In the genomic region with DNA sequence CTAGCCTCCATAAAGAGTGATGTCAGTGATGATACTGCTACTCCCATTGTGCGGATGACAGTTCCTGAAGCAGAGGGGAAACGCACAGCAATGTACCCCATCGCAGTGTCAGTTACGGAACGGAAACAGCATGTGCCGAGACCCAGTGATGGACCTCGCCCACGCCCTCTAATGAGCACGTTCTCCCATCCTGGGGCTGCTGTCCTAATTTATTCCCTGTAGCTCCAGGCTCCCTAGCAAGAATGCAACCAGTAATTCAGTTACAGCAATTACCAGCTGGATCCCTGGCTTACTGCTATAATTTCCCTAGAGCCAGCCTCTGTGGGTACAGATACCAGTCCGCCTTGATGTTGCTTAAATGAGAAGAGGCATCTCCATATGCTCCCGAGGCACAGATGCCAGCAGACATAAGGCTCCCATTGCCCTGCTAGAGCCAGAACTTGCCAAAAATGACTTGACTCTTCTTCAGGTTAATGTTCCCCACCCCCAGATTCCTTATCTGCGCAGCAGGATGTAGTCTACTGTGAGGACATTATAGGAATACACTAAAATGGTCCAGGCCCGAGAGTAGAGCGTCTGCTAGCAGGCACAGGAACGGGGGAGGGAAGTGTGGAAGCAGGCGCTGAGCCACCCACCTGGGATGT, we compare ENCODE assay signal across 14 mouse cellular contexts.
DNase-seq lines count a peak whose midpoint lies in the region; ATAC-seq and TF ChIP-seq lines count a peak whose summit lies in the region.
"Had no signal": no experiment of that assay in that cellular context is flagged by ENCODE, and none has a peak within 500 bp of the region (broad histone marks: within the 10 kb centered on the region; RNA-seq: fewer than 3 reads in every experiment).

No protein-coding gene starts in this region.

- no peaks in the 10 kb centered on the region for H3K27me3 ChIP-seq in forebrain, embryonic 14.5 days (replicated peaks; ENCODE audit: control insufficient read depth, insufficient read depth, low read length)
- no peaks in the 10 kb centered on the region for H3K27me3 ChIP-seq in forebrain, embryonic 12.5 days
- no peaks in the 10 kb centered on the region for H3K27me3 ChIP-seq in stomach, postnatal 0 days (ENCODE audit: control insufficient read depth, insufficient read depth, low read length)
- H3K27me3 ChIP-seq: neural tube, embryonic 12.5 days; Patski; stomach, embryonic 15.5 days had no signal

- peak; percentile 68 for DNase-seq in forebrain, embryonic 14.5 days (ENCODE audit: low spot score)
- peak; percentile 39 to 40 for DNase-seq in frontal cortex, postnatal 25 days (ENCODE audit: low spot score in 2 of 2)
- DNase-seq in layer of hippocampus, postnatal 14 days (ENCODE audit: low spot score in 2 of 2) = peak; percentile 58 to 74
- no peak for DNase-seq in stomach, postnatal 0 days (ENCODE audit: low spot score)
- no peak for DNase-seq in spleen, adult 18-20 months
- no peak for DNase-seq in kidney, adult 8-10 months
- DNase-seq: B cell, adult 2 months; heart, adult 11 months; lung, embryonic 14.5 days had no signal

- peak overlapping the region; percentile 58; the same call in 1 of the 2 replicates for H3K27ac ChIP-seq in forebrain, embryonic 14.5 days (ENCODE audit: low read depth, low read length)
- H3K27ac ChIP-seq in forebrain, embryonic 12.5 days = no peak overlapping the region
- no peak overlapping the region for H3K27ac ChIP-seq in stomach, postnatal 0 days (replicated peaks)
- H3K27ac ChIP-seq: neural tube, embryonic 12.5 days; stomach, embryonic 15.5 days had no signal

- H3K4me1 ChIP-seq in forebrain, embryonic 14.5 days (ENCODE audit: control insufficient read depth, insufficient read depth, low read length) = no peaks in the 10 kb centered on the region; the same call in 1 of the 2 replicates
- peaks cover 12% of the 10 kb centered on the region for H3K4me1 ChIP-seq in forebrain, embryonic 12.5 days
- no peaks in the 10 kb centered on the region for H3K4me1 ChIP-seq in stomach, postnatal 0 days (replicated peaks; ENCODE audit: control insufficient read depth, insufficient read depth)
- H3K4me1 ChIP-seq: stomach, embryonic 15.5 days had no signal

- WGBS in forebrain, embryonic 14.5 days = 72% methylated on average over 16 of the region's 16 CpGs
- WGBS in forebrain, embryonic 12.5 days = 86% methylated on average over 16 of the region's 16 CpGs
- 88% methylated on average over 16 of the region's 16 CpGs for WGBS in stomach, postnatal 0 days

- TF ChIP-seq CTCF in stomach, postnatal 0 days (IDR thresholded peaks at IDR 0.05; ENCODE audit: low read depth) = no peak

- H3K36me3 ChIP-seq in forebrain, embryonic 14.5 days (ENCODE audit: control insufficient read depth, insufficient read depth, low read length) = no peaks in the 10 kb centered on the region
- no peaks in the 10 kb centered on the region for H3K36me3 ChIP-seq in forebrain, embryonic 12.5 days (replicated peaks)
- no peaks in the 10 kb centered on the region for H3K36me3 ChIP-seq in stomach, postnatal 0 days (ENCODE audit: control insufficient read depth, insufficient read depth, low read length)
- H3K36me3 ChIP-seq: neural tube, embryonic 12.5 days; stomach, embryonic 15.5 days had no signal

- H3K4me2 ChIP-seq in forebrain, embryonic 14.5 days (ENCODE audit: low read length) = no peak overlapping the region
- H3K4me2 ChIP-seq in forebrain, embryonic 12.5 days = no peak overlapping the region
- H3K4me2 ChIP-seq in stomach, postnatal 0 days (replicated peaks; ENCODE audit: low read depth) = no peak overlapping the region
- H3K4me2 ChIP-seq: lung, embryonic 14.5 days; neural tube, embryonic 12.5 days; stomach, embryonic 15.5 days had no signal

- no peak overlapping the region for H3K9ac ChIP-seq in forebrain, embryonic 14.5 days (ENCODE audit: low read length)
- no peak overlapping the region for H3K9ac ChIP-seq in forebrain, embryonic 12.5 days
- H3K9ac ChIP-seq in stomach, postnatal 0 days (ENCODE audit: low read length) = no peak overlapping the region
- H3K9ac ChIP-seq: lung, embryonic 14.5 days; neural tube, embryonic 12.5 days; stomach, embryonic 15.5 days had no signal

- no peaks in the 10 kb centered on the region for H3K9me3 ChIP-seq in forebrain, embryonic 14.5 days (replicated peaks; ENCODE audit: control insufficient read depth, low read length)
- no peaks in the 10 kb centered on the region for H3K9me3 ChIP-seq in forebrain, embryonic 12.5 days
- no peaks in the 10 kb centered on the region for H3K9me3 ChIP-seq in stomach, postnatal 0 days (ENCODE audit: control insufficient read depth, low read length)
- H3K9me3 ChIP-seq: neural tube, embryonic 12.5 days; stomach, embryonic 15.5 days had no signal

- no peak overlapping the region for H3K4me3 ChIP-seq in forebrain, embryonic 14.5 days (ENCODE audit: low read depth, low read length)
- H3K4me3 ChIP-seq in forebrain, embryonic 12.5 days (replicated peaks) = no peak overlapping the region
- no peak overlapping the region for H3K4me3 ChIP-seq in stomach, postnatal 0 days (ENCODE audit: low read depth, low read length)
- H3K4me3 ChIP-seq: neural tube, embryonic 12.5 days; stomach, embryonic 15.5 days had no signal

- ATAC-seq in forebrain, embryonic 14.5 days = peak; percentile 68; the same call in 1 of the 2 replicates
- ATAC-seq in forebrain, embryonic 12.5 days (ENCODE audit: low FRiP score) = no peak
- peak; percentile 13; the same call in 1 of the 2 replicates for ATAC-seq in neutrophil, adult 5-6 weeks (ENCODE audit: extremely low read depth, insufficient number of reproducible peaks, low FRiP score, poor library complexity, severe bottlenecking)
- ATAC-seq in stomach, postnatal 0 days (ENCODE audit: low FRiP score, low TSS enrichment) = no peak
- ATAC-seq: Patski had no signal

- no peak for TF ChIP-seq EP300 in stomach, postnatal 0 days (optimal IDR thresholded peaks at IDR 0.05)

Comparison
In these comparisons a context has a peak if more than half of its experiments do, and no peak if none do; other contexts are left out.
1. ATAC-seq: peak in forebrain, embryonic 14.5 days (single experiment) and neutrophil, adult 5-6 weeks (single experiment); none in forebrain, embryonic 12.5 days (single experiment) and stomach, postnatal 0 days (single experiment).
2. DNase-seq: peak in forebrain, embryonic 14.5 days (single experiment), frontal cortex, postnatal 25 days (2 of 2) and layer of hippocampus, postnatal 14 days (2 of 2); none in stomach, postnatal 0 days (single experiment), spleen, adult 18-20 months (0 of 2) and kidney, adult 8-10 months (0 of 2).